Mouse (Mus musculus): Measurements from ENCODE around the gene Cdc42bpg.
A peak's percentile ranks its signal among the peaks of the same experiment; 100 is the strongest.

DNA sequence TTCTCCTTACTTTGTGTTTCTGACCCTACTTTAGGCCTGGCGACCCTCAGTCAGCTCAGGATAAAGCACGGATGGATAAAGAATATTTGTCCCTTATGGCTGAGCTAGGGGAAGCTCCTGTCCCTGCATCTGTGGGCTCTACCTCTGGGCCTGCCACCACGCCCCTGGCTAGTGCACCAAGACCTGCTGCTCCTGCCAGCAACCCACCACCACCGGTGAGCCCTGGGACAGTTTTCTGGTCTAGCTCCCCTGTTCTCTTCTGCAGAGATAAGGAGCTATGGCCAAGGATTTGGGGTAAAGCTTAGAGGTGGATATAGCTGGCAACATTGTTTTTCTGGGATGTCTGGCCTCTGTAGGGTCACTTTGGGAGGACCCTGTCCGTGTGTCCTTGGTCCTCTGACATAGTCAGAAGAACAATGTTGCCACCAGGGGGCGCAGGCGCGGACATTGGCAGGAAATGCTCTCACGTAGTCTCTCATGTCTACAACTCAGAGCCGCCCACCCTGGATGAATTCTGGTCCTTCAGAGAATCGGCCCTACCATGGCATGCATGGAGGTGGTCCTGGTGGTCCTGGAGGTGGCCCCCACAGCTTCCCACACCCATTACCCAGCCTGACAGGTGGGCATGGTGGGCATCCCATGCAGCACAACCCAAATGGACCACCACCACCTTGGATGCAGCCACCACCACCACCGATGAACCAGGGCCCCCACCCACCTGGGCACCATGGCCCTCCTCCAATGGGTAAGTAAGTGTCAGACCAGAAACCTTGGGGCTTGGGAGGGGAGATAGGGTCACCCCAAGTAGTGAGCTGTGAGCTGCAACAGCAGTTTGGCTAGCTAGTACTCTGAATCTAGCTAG, 67.5 kb downstream of the Cdc42bpg start:
- TF ChIP-seq CTCF (IDR thresholded peaks at IDR 0.05; ENCODE audit: low read depth): peak; percentile 87
- TF ChIP-seq EP300 (IDR thresholded peaks at IDR 0.05; ENCODE audit: low read depth): no peak

Data from liver, postnatal 0 days (tissue).